Mouse (Mus musculus) forebrain, embryonic 11.5 days (tissue): ENCODE measurements around the gene Med24. TPM values are rescaled to one million over a fixed set of nuclear protein-coding genes. Genes with fewer than 3 reads are reported as not detected.

Experiments
- ATAC-seq: fragments of 200-750 bp; cut with Nextera tagmentation; replicated peaks from 2 replicates; pipeline ENCODE4 v1.8.0; 2017; ENCODE audit warnings: moderate TSS enrichment; ENCODE audit not compliant: low FRiP score
- DNase-seq: peaks from one replicate; pipeline ENCODE4 v3.0.0-alpha.2; 2017; ENCODE audit warnings: low spot score
- H3K27ac ChIP-seq: fragments of 300-500 bp; sonication (generic); 2 replicates; pipeline ENCODE4 v1.5.1; 2014; ENCODE audit warnings: low read depth, low read length
- H3K27me3 ChIP-seq: fragments of 300-500 bp; sonication (generic); 2 replicates; pipeline ENCODE4 v1.6.1; 2014; ENCODE audit warnings: mild to moderate bottlenecking, low read length, mixed read lengths; ENCODE audit not compliant: control insufficient read depth, insufficient read depth
- H3K36me3 ChIP-seq: fragments of 300-500 bp; sonication (generic); 2 replicates; pipeline ENCODE4 v1.6.1; 2014; ENCODE audit warnings: mild to moderate bottlenecking, low read length, moderate library complexity, mixed read lengths; ENCODE audit not compliant: control insufficient read depth, insufficient read depth
- H3K4me1 ChIP-seq: fragments of 300-500 bp; sonication (generic); replicated peaks from 2 replicates; pipeline ENCODE4 v1.6.1; 2014; ENCODE audit warnings: low read length, mixed read lengths; ENCODE audit not compliant: control insufficient read depth, insufficient read depth
- H3K4me2 ChIP-seq: fragments of 300-500 bp; sonication (generic); 2 replicates; pipeline ENCODE4 v1.6.1; 2014; ENCODE audit warnings: low read depth, mild to moderate bottlenecking, low read length, moderate library complexity, mixed read lengths; ENCODE audit not compliant: severe bottlenecking
- H3K4me3 ChIP-seq: fragments of 300-500 bp; sonication (generic); 2 replicates; pipeline ENCODE4 v1.5.1; 2014; ENCODE audit warnings: low read depth, low read length
- H3K9ac ChIP-seq: fragments of 300-500 bp; sonication (generic); 2 replicates; pipeline ENCODE4 v1.6.1; 2014; ENCODE audit warnings: low read length
- H3K9me3 ChIP-seq: fragments of 300-500 bp; sonication (generic); 2 replicates; pipeline ENCODE4 v1.6.1; 2016; ENCODE audit warnings: low read length, mixed read lengths; ENCODE audit not compliant: control insufficient read depth
- WGBS: fragments of 180-500 bp; shearing (Covaris S2); extraction: QIAGEN DNeasy Blood & Tissue Kit; methylation state at CpG from one replicate; pipeline ENCODE4 v1.1.7; 2014; 5-methylcytosine and 5-hydroxymethylcytosine counted together
- polyA plus RNA-seq: library from polyadenylated mRNA; unstranded; fragments of >200 nt; fragmentation: Nextera tagmentation; extraction: Ambion mirVana; gene quantifications from 2 replicates; pipeline ENCODE4 v1.2.1, GENCODE M21; 2014

The Med24 gene
- polyA plus RNA-seq, 1 experiment from 2014 or later = 76.6 TPM

DNA sequence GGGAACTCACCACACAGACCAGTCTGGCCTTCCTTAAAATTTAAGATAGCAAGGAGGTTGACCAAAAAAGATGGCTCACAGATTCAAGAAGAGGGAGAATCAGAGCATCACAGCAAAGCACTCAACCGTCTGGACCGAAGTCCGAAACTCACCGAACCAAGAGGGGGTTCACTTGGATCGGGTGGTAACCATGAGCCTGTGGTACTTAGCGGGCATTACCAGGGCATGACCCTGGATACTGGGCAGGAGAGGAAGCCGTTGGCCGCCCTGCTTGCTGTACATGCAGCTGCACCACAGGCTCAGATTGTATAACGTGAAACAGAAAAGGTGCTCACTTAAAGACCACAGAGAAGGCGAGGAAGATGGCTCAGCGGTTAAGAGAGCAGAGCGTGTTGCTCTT lies 32.0 kb downstream of the Med24 start:
- ATAC-seq (no peak), DNase-seq (no peak)
- peaks cover 16% of the 10 kb centered on the region for H3K36me3 ChIP-seq
- 94% methylated on average over 12 of the region's 12 CpGs for WGBS
- no peak overlapping the region for H3K4me2 ChIP-seq
- H3K9me3 ChIP-seq = no peaks in the 10 kb centered on the region
- no peaks in the 10 kb centered on the region for H3K27me3 ChIP-seq
- H3K27ac ChIP-seq = no peak overlapping the region
- no peaks in the 10 kb centered on the region for H3K4me1 ChIP-seq
- H3K4me3 ChIP-seq = no peak overlapping the region
- no peak overlapping the region for H3K9ac ChIP-seq

DNA sequence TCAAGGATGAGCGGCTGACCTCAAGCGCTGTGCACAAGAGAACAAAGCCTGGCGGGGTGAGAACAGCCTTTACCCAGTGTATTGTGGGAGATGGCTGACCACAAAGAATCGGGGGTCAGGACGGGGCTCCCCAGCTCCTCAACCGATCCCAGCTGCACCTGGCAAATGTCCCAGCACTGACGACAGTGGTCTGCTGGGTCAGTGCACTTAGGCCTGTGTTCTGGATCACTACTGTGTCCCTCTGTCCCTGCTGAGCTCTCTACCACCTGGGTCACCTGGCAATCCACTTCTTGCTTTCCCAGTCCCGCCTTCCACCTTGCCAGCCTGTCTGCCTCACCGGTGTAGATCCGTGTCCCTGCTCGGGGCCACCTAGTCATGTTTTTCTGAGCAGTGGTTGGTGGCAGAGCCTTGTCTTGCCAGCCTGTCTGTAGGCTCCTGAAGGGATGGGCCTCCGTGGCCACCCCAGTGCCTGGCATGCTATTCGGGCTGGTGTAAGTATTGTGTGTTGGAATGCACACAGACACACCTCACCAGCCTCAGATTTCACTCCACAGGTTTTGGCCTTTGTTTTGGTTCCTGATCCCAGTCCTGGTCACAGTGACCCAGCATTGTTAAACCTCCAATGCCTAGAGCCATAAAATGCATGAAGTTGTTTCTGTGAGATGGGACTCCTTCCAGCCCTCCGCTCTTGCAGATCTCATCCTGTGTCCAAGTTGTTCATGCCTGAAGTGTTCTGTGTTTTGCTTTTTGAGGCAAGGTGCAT lies 32.6 kb downstream of the Med24 start:
- H3K27me3 ChIP-seq = no peaks in the 10 kb centered on the region
- no peak overlapping the region for H3K27ac ChIP-seq
- ATAC-seq (no peak), DNase-seq (no peak)
- H3K9me3 ChIP-seq = no peaks in the 10 kb centered on the region
- H3K9ac ChIP-seq = no peak overlapping the region
- no peaks in the 10 kb centered on the region for H3K4me1 ChIP-seq
- H3K4me3 ChIP-seq = no peak overlapping the region
- H3K36me3 ChIP-seq = peaks cover 17% of the 10 kb centered on the region
- 90% methylated on average over 14 of the region's 14 CpGs for WGBS
- no peak overlapping the region for H3K4me2 ChIP-seq

DNA sequence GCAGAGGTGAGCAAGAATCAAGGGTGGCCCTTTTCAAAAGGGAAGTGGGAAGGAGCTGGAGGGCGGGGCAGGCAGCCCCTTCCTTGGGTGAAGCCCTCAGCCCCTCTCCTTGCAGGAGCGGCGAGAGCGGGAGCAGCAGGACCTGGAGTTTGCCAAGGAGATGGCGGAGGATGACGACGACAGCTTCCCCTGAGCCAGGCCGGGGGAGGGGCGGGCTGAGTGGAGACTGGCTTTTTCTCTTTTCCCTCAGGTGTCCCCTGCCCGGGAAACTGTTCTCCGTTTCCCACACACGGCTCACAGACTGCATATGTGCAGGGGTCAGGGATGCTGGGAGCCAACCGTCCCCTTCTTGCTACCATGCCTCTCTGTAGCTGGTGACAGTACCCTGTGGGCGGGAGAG lies 33.8 kb downstream of the Med24 start:
- WGBS = 74% methylated on average over 14 of the region's 14 CpGs

DNA sequence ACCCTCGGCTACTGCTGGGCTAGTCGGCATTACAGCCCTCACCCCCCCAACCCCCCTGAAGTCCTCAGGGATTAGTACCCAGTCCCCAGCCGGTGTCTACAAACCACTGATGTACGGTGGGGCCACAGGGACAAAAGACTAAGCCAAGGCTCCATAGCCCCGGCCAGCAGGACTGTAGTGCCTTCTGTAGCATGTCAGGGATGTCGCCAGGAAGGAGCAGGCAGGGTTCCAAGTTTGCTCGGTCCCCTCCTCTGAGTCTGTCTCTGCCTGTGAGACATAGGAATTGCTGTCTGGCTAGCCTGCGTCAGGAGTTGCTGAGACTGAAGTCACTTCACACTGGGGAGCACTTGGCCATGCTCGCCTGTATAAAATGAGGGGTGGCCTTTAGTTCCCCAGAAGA lies 34.9 kb downstream of the Med24 start:
- peaks cover 27% of the 10 kb centered on the region for H3K36me3 ChIP-seq
- DNase-seq (no peak), ATAC-seq (no peak)
- H3K9me3 ChIP-seq = no peaks in the 10 kb centered on the region
- 83% methylated on average over 9 of the region's 9 CpGs for WGBS
- H3K27me3 ChIP-seq = no peaks in the 10 kb centered on the region
- no peak overlapping the region for H3K4me2 ChIP-seq
- H3K27ac ChIP-seq = no peak overlapping the region
- no peak overlapping the region for H3K4me3 ChIP-seq
- no peaks in the 10 kb centered on the region for H3K4me1 ChIP-seq
- no peak overlapping the region for H3K9ac ChIP-seq

More for the DNA sequence above, 33.8 kb downstream of the Med24 start:
- Histone ChIP-seq H3K9me3 (no peaks in the 10 kb centered on the region), H3K4me3 (no peak overlapping the region), H3K36me3 (peaks cover 27% of the 10 kb centered on the region), H3K9ac (no peak overlapping the region), H3K4me1 (no peaks in the 10 kb centered on the region), H3K4me2 (no peak overlapping the region), H3K27me3 (no peaks in the 10 kb centered on the region), H3K27ac (no peak overlapping the region)
- ATAC-seq = no peak
- DNase-seq = no peak

DNA sequence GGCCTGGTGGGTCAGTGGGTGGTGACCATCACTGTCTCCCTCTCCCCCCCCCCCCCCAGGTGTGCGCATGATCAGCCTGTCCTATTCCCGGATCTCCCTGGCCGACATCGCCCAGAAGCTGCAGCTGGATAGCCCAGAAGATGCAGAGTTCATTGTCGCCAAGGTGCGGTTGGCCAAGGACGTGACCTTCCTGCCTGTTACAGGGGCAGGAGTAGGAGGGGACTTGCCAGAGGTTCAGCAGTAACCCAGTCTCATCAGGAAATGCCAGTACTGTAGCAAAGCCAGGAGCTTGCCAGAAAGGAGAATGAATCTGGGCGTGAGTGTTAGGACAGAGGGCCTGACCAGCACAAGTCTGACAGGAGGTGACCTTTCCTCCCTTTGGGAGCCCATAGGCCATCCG lies 35.5 kb downstream of the Med24 start:
- H3K4me3 ChIP-seq = no peak overlapping the region
- H3K27me3 ChIP-seq = no peaks in the 10 kb centered on the region
- ATAC-seq = no peak
- H3K9ac ChIP-seq = no peak overlapping the region
- no peak for DNase-seq
- no peaks in the 10 kb centered on the region for H3K4me1 ChIP-seq
- no peak overlapping the region for H3K4me2 ChIP-seq
- 91% methylated on average over 9 of the region's 9 CpGs for WGBS
- no peaks in the 10 kb centered on the region for H3K9me3 ChIP-seq
- no peak overlapping the region for H3K27ac ChIP-seq
- peaks cover 27% of the 10 kb centered on the region for H3K36me3 ChIP-seq

DNA sequence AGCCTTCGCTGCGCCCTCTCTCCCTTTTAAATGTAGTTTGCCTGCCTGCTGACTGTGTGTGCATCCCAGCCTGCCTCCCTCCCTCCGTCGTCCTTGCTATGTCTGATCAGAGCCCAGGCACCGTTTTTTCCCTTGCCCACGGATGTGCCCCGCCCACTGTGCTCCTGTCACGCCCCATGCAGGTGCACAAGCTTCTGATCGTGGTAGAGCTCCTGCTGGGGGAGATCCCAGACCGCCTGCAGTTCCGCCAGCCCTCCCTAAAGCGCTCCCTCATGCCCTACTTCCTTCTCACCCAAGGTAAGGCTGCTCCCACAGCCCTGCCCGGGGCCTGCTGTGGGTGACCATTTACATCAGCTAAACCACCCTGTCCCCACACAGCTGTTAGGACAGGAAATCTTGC lies 36.0 kb downstream of the Med24 start:
- Histone ChIP-seq H3K4me3 (no peak overlapping the region), H3K9ac (no peak overlapping the region), H3K4me1 (no peaks in the 10 kb centered on the region), H3K4me2 (no peak overlapping the region), H3K27me3 (no peaks in the 10 kb centered on the region), H3K9me3 (no peaks in the 10 kb centered on the region), H3K27ac (no peak overlapping the region), H3K36me3 (peaks cover 27% of the 10 kb centered on the region)
- DNase-seq = no peak
- ATAC-seq = no peak
- 82% methylated on average over 13 of the region's 13 CpGs for WGBS

DNA sequence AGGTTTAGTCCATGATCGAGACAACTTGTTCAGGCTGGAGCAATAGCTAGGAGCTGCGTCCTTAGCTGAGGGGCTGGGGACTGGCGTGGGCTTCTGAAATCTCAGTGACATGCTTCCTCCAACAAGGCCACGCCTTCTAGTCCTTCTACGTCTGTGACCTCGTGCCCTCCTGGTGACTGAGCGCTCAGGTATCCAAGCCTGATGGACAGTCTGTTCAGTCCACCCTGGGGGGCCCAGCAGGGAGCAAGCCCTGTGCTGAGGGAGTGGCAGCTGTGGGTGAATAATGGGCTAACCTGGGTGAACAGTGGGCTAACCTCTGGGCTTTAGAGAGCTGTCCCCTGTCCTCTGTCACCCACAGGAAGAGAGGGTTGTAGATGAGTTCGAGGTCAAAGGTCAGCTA lies 41.2 kb downstream of the Med24 start:
- H3K9me3 ChIP-seq = no peaks in the 10 kb centered on the region
- no peaks in the 10 kb centered on the region for H3K27me3 ChIP-seq
- H3K4me3 ChIP-seq = no peak overlapping the region
- peaks cover 11% of the 10 kb centered on the region for H3K36me3 ChIP-seq
- ATAC-seq (no peak), DNase-seq (no peak)
- H3K4me1 ChIP-seq = peaks cover 5% of the 10 kb centered on the region; the same call in 1 of the 2 replicates
- 96% methylated on average over 8 of the region's 8 CpGs for WGBS
- no peak overlapping the region for H3K27ac ChIP-seq
- no peak overlapping the region for H3K4me2 ChIP-seq
- H3K9ac ChIP-seq = no peak overlapping the region

DNA sequence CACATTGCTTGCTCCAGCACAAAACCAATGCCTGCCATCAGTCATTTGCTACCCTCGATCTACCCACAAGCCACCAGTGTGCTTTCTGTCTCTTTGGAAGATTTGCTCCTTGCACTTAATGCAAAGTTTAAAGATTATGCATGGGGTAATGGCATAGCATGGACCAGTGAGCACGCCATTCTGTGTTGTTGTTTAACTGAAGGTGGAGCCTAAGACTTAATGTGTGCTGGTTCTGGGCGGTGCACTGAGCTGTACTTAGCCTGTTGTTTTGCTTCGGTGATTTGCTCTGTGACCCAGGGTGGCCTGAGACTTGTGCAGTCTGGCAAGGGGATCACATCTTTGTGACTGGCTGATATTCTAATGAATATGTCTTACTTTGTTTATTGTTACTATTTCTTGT lies 42.3 kb downstream of the Med24 start:
- Histone ChIP-seq H3K9ac (no peak overlapping the region), H3K27ac (no peak overlapping the region), H3K4me2 (no peak overlapping the region), H3K36me3 (peaks cover 11% of the 10 kb centered on the region), H3K4me3 (no peak overlapping the region), H3K27me3 (no peaks in the 10 kb centered on the region), H3K4me1 (peaks cover 5% of the 10 kb centered on the region; the same call in 1 of the 2 replicates), H3K9me3 (no peaks in the 10 kb centered on the region)
- ATAC-seq (no peak), DNase-seq (no peak)
- WGBS = 89% methylated on average over 4 of the region's 4 CpGs

DNA sequence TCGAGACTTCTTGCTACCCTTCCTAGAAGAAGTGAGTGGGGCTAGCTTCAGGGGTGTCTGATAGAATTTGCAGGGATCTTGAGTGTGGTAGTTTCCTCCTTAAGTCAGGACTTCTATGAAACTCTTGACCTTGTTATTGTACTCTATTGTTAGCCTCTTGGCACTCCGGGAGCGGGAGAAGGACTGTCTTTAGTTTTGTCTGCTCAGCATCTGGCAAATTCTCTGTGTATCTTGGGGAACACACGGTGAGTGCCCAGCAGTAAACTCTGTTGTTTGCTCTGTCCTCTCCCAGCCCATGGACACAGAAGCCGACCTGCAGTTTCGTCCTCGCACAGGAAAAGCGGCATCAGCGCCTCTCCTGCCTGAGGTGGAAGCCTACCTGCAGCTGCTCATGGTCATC lies 43.6 kb downstream of the Med24 start:
- Histone ChIP-seq H3K9ac (no peak overlapping the region), H3K4me1 (peaks cover 5% of the 10 kb centered on the region; the same call in 1 of the 2 replicates), H3K4me3 (no peak overlapping the region), H3K4me2 (no peak overlapping the region), H3K27ac (no peak overlapping the region), H3K27me3 (no peaks in the 10 kb centered on the region), H3K9me3 (no peaks in the 10 kb centered on the region), H3K36me3 (peaks cover 2% of the 10 kb centered on the region; the same call in 1 of the 2 replicates)
- 93% methylated on average over 9 of the region's 9 CpGs for WGBS
- ATAC-seq = no peak
- DNase-seq = no peak
